Mouse (Mus musculus) embryonic facial prominence, embryonic 12.5 days (tissue): ENCODE measurements around the gene Xrcc5. TPM values are rescaled to one million over a fixed set of nuclear protein-coding genes. Genes with fewer than 3 reads are reported as not detected.

Experiments used
- ATAC-seq: fragments of 200-750 bp; cut with Nextera tagmentation; 2 replicates; pipeline ENCODE4 v1.8.0; 2017; ENCODE audit not compliant: insufficient number of reproducible peaks, insufficient read depth, low FRiP score, low TSS enrichment
- H3K27ac ChIP-seq: fragments of 300-500 bp; sonication (generic); 2 replicates; pipeline ENCODE4 v1.5.1; 2016; ENCODE audit warnings: mild to moderate bottlenecking
- H3K27me3 ChIP-seq: fragments of 300-500 bp; sonication (generic); 2 replicates; pipeline ENCODE4 v1.6.1; 2016; ENCODE audit warnings: mild to moderate bottlenecking, moderate library complexity
- H3K36me3 ChIP-seq: fragments of 300-500 bp; sonication (generic); 2 replicates; pipeline ENCODE4 v1.6.1; 2016; ENCODE audit warnings: mild to moderate bottlenecking
- H3K4me1 ChIP-seq: fragments of 300-500 bp; sonication (generic); 2 replicates; pipeline ENCODE4 v1.6.1; 2016
- H3K4me2 ChIP-seq: fragments of 300-500 bp; sonication (generic); replicated peaks from 2 replicates; pipeline ENCODE4 v1.6.1; 2016; ENCODE audit warnings: mild to moderate bottlenecking, moderate library complexity
- H3K4me3 ChIP-seq: fragments of 300-500 bp; sonication (generic); 2 replicates; pipeline ENCODE4 v1.5.1; 2016; ENCODE audit warnings: mild to moderate bottlenecking
- H3K9ac ChIP-seq: fragments of 300-500 bp; sonication (generic); 2 replicates; pipeline ENCODE4 v1.6.1; 2016; ENCODE audit warnings: mild to moderate bottlenecking, moderate library complexity
- H3K9me3 ChIP-seq: fragments of 300-500 bp; sonication (generic); 2 replicates; pipeline ENCODE4 v1.6.1; 2016; ENCODE audit warnings: mild to moderate bottlenecking, moderate library complexity
- WGBS: fragments of 180-500 bp; shearing (Covaris S2); methylation state at CpG from one replicate; pipeline ENCODE4 v1.1.7; 2016; 5-methylcytosine and 5-hydroxymethylcytosine counted together
- polyA plus RNA-seq: library from polyadenylated mRNA; unstranded; fragments of >200 nt; fragmentation: Nextera tagmentation; extraction: Ambion mirVana; gene quantifications from 2 replicates; pipeline ENCODE4 v1.2.1, GENCODE M21; 2016

Gene Xrcc5
- polyA plus RNA-seq, 1 experiment from 2014 or later, result 60.2 TPM

GRCm38 (mm10) chr1:72428526-72428925 lies 121.3 kb downstream of the Xrcc5 start:
- H3K36me3 ChIP-seq, result no peaks in the 10 kb centered on the region
- no peaks in the 10 kb centered on the region for H3K9me3 ChIP-seq

GRCm38 (mm10) chr1:72429107-72429807 lies 122.0 kb downstream of the Xrcc5 start:
- H3K27me3 ChIP-seq, result no peaks in the 10 kb centered on the region

More at GRCm38 (mm10) chr1:72428526-72428925, 121.3 kb downstream of the Xrcc5 start:
- no peak for ATAC-seq
- Histone ChIP-seq H3K4me1 (no peaks in the 10 kb centered on the region), H3K9ac (no peak overlapping the region), H3K27me3 (no peaks in the 10 kb centered on the region), H3K27ac (no peak overlapping the region), H3K4me3 (no peak overlapping the region), H3K4me2 (no peak overlapping the region)
- 79% methylated on average over 8 of the region's 8 CpGs for WGBS

GRCm38 (mm10) chr1:72432579-72432978 lies 125.4 kb downstream of the Xrcc5 start:
- Histone ChIP-seq H3K27ac (no peak overlapping the region), H3K9me3 (no peaks in the 10 kb centered on the region), H3K4me2 (no peak overlapping the region), H3K4me3 (no peak overlapping the region), H3K36me3 (no peaks in the 10 kb centered on the region), H3K4me1 (no peaks in the 10 kb centered on the region), H3K27me3 (no peaks in the 10 kb centered on the region), H3K9ac (no peak overlapping the region)
- WGBS, result 91% methylated on average over 1 of the region's 1 CpGs
- ATAC-seq, result no peak

More at GRCm38 (mm10) chr1:72429107-72429807, 122.0 kb downstream of the Xrcc5 start:
- no peak for ATAC-seq
- H3K36me3 ChIP-seq, result no peaks in the 10 kb centered on the region
- H3K4me2 ChIP-seq, result no peak overlapping the region
- WGBS, result 91% methylated on average over 7 of the region's 7 CpGs
- H3K27ac ChIP-seq, result no peak overlapping the region
- no peak overlapping the region for H3K9ac ChIP-seq
- H3K4me3 ChIP-seq, result no peak overlapping the region
- H3K4me1 ChIP-seq, result no peaks in the 10 kb centered on the region
- no peaks in the 10 kb centered on the region for H3K9me3 ChIP-seq

GRCm38 (mm10) chr1:72434510-72434909 lies 127.3 kb downstream of the Xrcc5 start:
- Histone ChIP-seq H3K27me3 (no peaks in the 10 kb centered on the region), H3K27ac (no peak overlapping the region), H3K9me3 (no peaks in the 10 kb centered on the region), H3K36me3 (no peaks in the 10 kb centered on the region), H3K4me2 (no peak overlapping the region), H3K4me1 (no peaks in the 10 kb centered on the region), H3K9ac (no peak overlapping the region), H3K4me3 (no peak overlapping the region)
- ATAC-seq, result no peak
- WGBS, result 72% methylated on average over 3 of the region's 3 CpGs

GRCm38 (mm10) chr1:72436967-72437366 lies 129.7 kb downstream of the Xrcc5 start:
- no peak overlapping the region for H3K9ac ChIP-seq
- ATAC-seq, result no peak
- H3K4me3 ChIP-seq, result no peak overlapping the region
- no peak overlapping the region for H3K4me2 ChIP-seq
- H3K36me3 ChIP-seq, result no peaks in the 10 kb centered on the region
- WGBS, result 75% methylated on average over 5 of the region's 5 CpGs
- no peaks in the 10 kb centered on the region for H3K27me3 ChIP-seq
- H3K27ac ChIP-seq, result no peak overlapping the region
- H3K9me3 ChIP-seq, result no peaks in the 10 kb centered on the region
- no peaks in the 10 kb centered on the region for H3K4me1 ChIP-seq

DNA sequence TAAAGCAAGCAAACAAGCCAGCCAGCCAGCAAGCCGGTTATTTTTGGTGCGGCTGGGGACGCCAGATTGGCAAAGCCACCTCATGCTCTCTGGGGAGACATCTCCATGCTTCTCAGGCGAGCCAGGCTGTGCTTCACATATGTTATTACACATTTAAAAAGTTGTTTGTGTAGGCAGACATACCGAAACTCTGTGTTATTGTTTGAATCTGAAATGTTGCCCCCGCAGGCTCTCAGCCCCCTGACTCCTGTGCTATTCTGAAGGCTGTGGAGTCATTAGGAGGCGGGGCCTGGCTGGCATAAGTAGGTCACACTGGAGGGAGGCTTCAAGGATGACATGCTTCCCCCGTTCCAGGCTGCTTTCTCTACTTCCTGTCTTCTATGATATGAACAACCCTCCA lies 131.9 kb downstream of the Xrcc5 start:
- ATAC-seq, result no peak
- WGBS, result 74% methylated on average over 8 of the region's 8 CpGs
- H3K4me3 ChIP-seq, result no peak overlapping the region

DNA sequence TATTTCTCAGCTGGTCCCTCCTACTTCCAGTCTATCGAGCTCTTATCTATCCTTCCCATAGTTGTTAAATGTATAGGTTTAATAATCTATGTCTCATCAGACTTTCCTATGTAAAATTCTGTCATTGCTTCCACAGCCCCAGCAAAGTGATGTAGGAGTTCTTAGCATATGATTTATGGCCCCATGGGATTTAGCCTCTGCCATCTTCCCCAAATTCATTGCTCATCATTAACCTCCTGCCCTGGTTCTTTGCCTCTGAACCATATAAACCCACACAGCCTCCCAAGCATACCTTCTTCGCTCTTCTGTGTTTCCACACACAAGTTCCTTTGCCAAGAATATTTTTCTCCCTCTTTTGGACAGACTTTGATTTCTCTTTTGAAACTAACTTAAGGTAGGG lies 135.5 kb downstream of the Xrcc5 start:
- no peak overlapping the region for H3K9ac ChIP-seq
- no peaks in the 10 kb centered on the region for H3K9me3 ChIP-seq
- H3K36me3 ChIP-seq, result no peaks in the 10 kb centered on the region
- no peak overlapping the region for H3K4me3 ChIP-seq
- no peaks in the 10 kb centered on the region for H3K4me1 ChIP-seq
- H3K4me2 ChIP-seq, result no peak overlapping the region
- no peak for ATAC-seq
- no peak overlapping the region for H3K27ac ChIP-seq
- no peaks in the 10 kb centered on the region for H3K27me3 ChIP-seq
- 91% methylated on average over 2 of the region's 2 CpGs for WGBS

More for the DNA sequence above, 131.9 kb downstream of the Xrcc5 start:
- no peak overlapping the region for H3K27ac ChIP-seq
- H3K36me3 ChIP-seq, result no peaks in the 10 kb centered on the region
- no peak overlapping the region for H3K9ac ChIP-seq
- H3K9me3 ChIP-seq, result no peaks in the 10 kb centered on the region
- no peak overlapping the region for H3K4me2 ChIP-seq
- no peaks in the 10 kb centered on the region for H3K27me3 ChIP-seq
- no peaks in the 10 kb centered on the region for H3K4me1 ChIP-seq

Other genes starting within 250 kb of the Xrcc5 start
- gene Mreg, start 95.1 kb upstream of the Xrcc5 start, polyA plus RNA-seq, result 13.3 and 15.6 TPM in 2 replicates
- 27.3 and 29.1 TPM in 2 replicates for gene Pecr, start 23.1 kb upstream of the Xrcc5 start, polyA plus RNA-seq
- gene Tmem169, start 23.1 kb upstream of the Xrcc5 start, polyA plus RNA-seq, result 7.9 and 8.4 TPM in 2 replicates
- gene March4, start 229.5 kb downstream of the Xrcc5 start, polyA plus RNA-seq, result 0.04 and 0.06 TPM in 2 replicates